Mouse (Mus musculus) CH12.LX (cell line): ENCODE data around the gene C1qtnf5.

Source experiments
- CHD2 ChIP-seq: IDR thresholded peaks from 2 replicates; pipeline ENCODE4 v1.6.1; 2011; ENCODE audit warnings: low read length, improper control_type of control experiment
- CTCF ChIP-seq, 2 experiments: IDR thresholded peaks in 1 of 2; conservative IDR thresholded peaks in 1 of 2; 2 replicates each; pipeline ENCODE4 v1.5.1; 2011 to 2012; ENCODE audit warnings: low read depth in 2 of 2, low read length in 2 of 2, improper control_type of control experiment in 1 of 2, inconsistent platforms in 1 of 2, mild to moderate bottlenecking in 1 of 2, moderate library complexity in 1 of 2
- EP300 ChIP-seq: IDR thresholded peaks from 2 replicates; pipeline ENCODE4 v1.6.1; 2011; ENCODE audit warnings: low read length, improper control_type of control experiment
- KAT2A ChIP-seq: IDR thresholded peaks from 2 replicates; pipeline ENCODE4 v1.6.1; 2012; ENCODE audit warnings: low read length, improper control_type of control experiment, inconsistent platforms; ENCODE audit not compliant: insufficient replicate concordance
- MEF2A ChIP-seq: IDR thresholded peaks from 2 replicates; pipeline ENCODE4 v1.6.1; 2014; ENCODE audit warnings: low read depth, mild to moderate bottlenecking, inconsistent platforms, low read length, improper control_type of control experiment, borderline replicate concordance
- POLR2A ChIP-seq: IDR thresholded peaks from 2 replicates; pipeline ENCODE4 v1.6.1; 2011; ENCODE audit warnings: low read depth, mild to moderate bottlenecking, improper control_type of control experiment, low read length
- RCOR1 ChIP-seq: conservative IDR thresholded peaks from 2 replicates; pipeline ENCODE4 v1.6.1; 2012; ENCODE audit warnings: low read depth, mild to moderate bottlenecking, inconsistent platforms, low read length, improper control_type of control experiment
- UBTF ChIP-seq: IDR thresholded peaks from 2 replicates; pipeline ENCODE4 v1.6.1; 2012; ENCODE audit warnings: low read depth, mild to moderate bottlenecking, inconsistent platforms, low read length, improper control_type of control experiment, moderate library complexity

- no peak for TF ChIP-seq UBTF
- TF ChIP-seq MEF2A = no peak
- no peak for TF ChIP-seq CTCF (conservative IDR thresholded peaks at IDR 0.05 in 1 of 2, IDR thresholded peaks at IDR 0.05 in 1 of 2; ENCODE audit: low read depth in 2 of 2, low read length in 2 of 2)
- TF ChIP-seq CHD2 = no peak
- no peak for TF ChIP-seq RCOR1
- TF ChIP-seq POLR2A = no peak
- no peak for TF ChIP-seq KAT2A
- TF ChIP-seq EP300 = no peak
These were observed 26.9 kb upstream of the C1qtnf5 start for GRCm38 (mm10) chr9:44079997-44080780.
